Mouse (Mus musculus): ENCODE data around the gene Wdr41. TPM values are rescaled to one million over a fixed set of nuclear protein-coding genes. Genes with fewer than 3 reads are reported as not detected.

Gene Wdr41
- polyA plus RNA-seq, 1 experiment from 2014 or later: 18.9 TPM

DNA sequence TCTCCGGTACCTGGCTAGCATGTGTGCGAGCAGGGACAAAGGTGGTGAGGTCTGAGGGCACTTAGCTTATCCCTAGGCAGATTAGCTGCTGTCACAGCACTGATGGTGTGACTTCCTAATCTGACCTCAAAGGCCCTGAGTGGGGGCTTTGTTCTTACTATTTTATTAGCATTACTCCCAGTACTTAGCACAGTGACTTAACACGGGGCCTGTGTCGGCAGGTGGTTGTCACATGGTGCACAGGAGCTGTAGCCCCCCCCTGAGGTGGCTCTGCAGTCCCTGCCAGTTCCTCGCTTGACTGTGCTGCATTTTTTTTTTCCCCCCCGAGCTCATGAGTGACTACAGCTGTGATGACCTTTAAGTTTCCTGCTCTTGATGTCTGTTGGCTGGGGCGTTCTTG lies 2.9 kb downstream of the Wdr41 start:
- ATAC-seq (ENCODE audit: low read depth): no peak
- Histone ChIP-seq H3K9ac (ENCODE audit: low read length) (no peak overlapping the region), H3K27ac (ENCODE audit: low read length) (no peak overlapping the region), H3K27me3 (ENCODE audit: control insufficient read depth, insufficient read depth, low read depth, low read length) (no peaks in the 10 kb centered on the region), H3K4me3 (ENCODE audit: low read length) (no peak overlapping the region), H3K36me3 (ENCODE audit: control insufficient read depth, insufficient read depth, low read length) (0 out of 2 replicates have a peak, but pooled peaks cover 3% of the 10 kb centered on the region), H3K4me1 (replicated peaks; ENCODE audit: control insufficient read depth, insufficient read depth, low read length) (peaks cover 14% of the 10 kb centered on the region; the same call in 1 of the 2 replicates), H3K9me3 (ENCODE audit: control insufficient read depth, low read length) (no peaks in the 10 kb centered on the region), H3K4me2 (ENCODE audit: low read depth, low read length) (no peak overlapping the region)
- 41% methylated on average over 7 of the region's 7 CpGs for WGBS

GRCm38 (mm10) chr13:94990516-94990915 lies 14.4 kb downstream of the Wdr41 start:
- Histone ChIP-seq H3K9ac (ENCODE audit: low read length) (no peak overlapping the region), H3K27me3 (ENCODE audit: control insufficient read depth, insufficient read depth, low read depth, low read length) (no peaks in the 10 kb centered on the region), H3K4me1 (replicated peaks; ENCODE audit: control insufficient read depth, insufficient read depth, low read length) (no peaks in the 10 kb centered on the region), H3K27ac (ENCODE audit: low read length) (no peak overlapping the region), H3K4me3 (ENCODE audit: low read length) (no peak overlapping the region), H3K9me3 (ENCODE audit: control insufficient read depth, low read length) (no peaks in the 10 kb centered on the region; the same call in 1 of the 2 replicates), H3K4me2 (ENCODE audit: low read depth, low read length) (no peak overlapping the region), H3K36me3 (ENCODE audit: control insufficient read depth, insufficient read depth, low read length) (no peaks in the 10 kb centered on the region)
- no peak for ATAC-seq (ENCODE audit: low read depth)
- 36% methylated on average over 5 of the region's 5 CpGs for WGBS

DNA sequence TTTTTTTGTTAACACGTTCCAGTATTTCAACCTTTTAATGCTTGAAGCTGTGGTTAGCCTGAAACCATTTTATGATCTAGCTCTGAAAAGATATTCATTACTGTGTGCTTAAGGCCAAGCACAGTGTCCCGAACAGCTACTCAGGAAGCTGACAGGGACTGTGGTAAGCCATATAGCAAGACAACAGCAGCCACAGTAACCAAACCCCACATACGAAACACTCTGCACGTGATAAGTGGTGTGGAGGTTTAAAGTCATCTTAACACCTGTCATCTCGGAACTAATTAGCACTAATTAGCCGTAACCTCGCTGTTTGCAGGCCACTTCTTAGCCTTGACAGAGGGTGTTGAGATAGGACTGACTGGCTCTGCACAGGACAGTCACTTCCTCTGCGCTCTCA lies 31.1 kb downstream of the Wdr41 start:
- Histone ChIP-seq H3K4me1 (replicated peaks; ENCODE audit: control insufficient read depth, insufficient read depth, low read length) (no peaks in the 10 kb centered on the region), H3K4me3 (ENCODE audit: low read length) (no peak overlapping the region), H3K9me3 (ENCODE audit: control insufficient read depth, low read length) (no peaks in the 10 kb centered on the region), H3K27ac (ENCODE audit: low read length) (no peak overlapping the region), H3K9ac (ENCODE audit: low read length) (no peak overlapping the region), H3K36me3 (ENCODE audit: control insufficient read depth, insufficient read depth, low read length) (peaks cover 4% of the 10 kb centered on the region; the same call in 1 of the 2 replicates), H3K4me2 (ENCODE audit: low read depth, low read length) (no peak overlapping the region), H3K27me3 (ENCODE audit: control insufficient read depth, insufficient read depth, low read depth, low read length) (no peaks in the 10 kb centered on the region)
- 69% methylated on average over 8 of the region's 8 CpGs for WGBS
- no peak for ATAC-seq (ENCODE audit: low read depth)

GRCm38 (mm10) chr13:95009261-95009660 lies 33.1 kb downstream of the Wdr41 start:
- ATAC-seq (ENCODE audit: low read depth): no peak
- H3K36me3 ChIP-seq (ENCODE audit: control insufficient read depth, insufficient read depth, low read length): peaks cover 4% of the 10 kb centered on the region; the same call in 1 of the 2 replicates
- WGBS: 87% methylated on average over 7 of the region's 7 CpGs
- no peak overlapping the region for H3K4me2 ChIP-seq (ENCODE audit: low read depth, low read length)
- no peak overlapping the region for H3K9ac ChIP-seq (ENCODE audit: low read length)
- no peaks in the 10 kb centered on the region for H3K9me3 ChIP-seq (ENCODE audit: control insufficient read depth, low read length)
- no peak overlapping the region for H3K4me3 ChIP-seq (ENCODE audit: low read length)
- H3K27me3 ChIP-seq (ENCODE audit: control insufficient read depth, insufficient read depth, low read depth, low read length): no peaks in the 10 kb centered on the region
- no peaks in the 10 kb centered on the region for H3K4me1 ChIP-seq (replicated peaks; ENCODE audit: control insufficient read depth, insufficient read depth, low read length)
- H3K27ac ChIP-seq (ENCODE audit: low read length): no peak overlapping the region

GRCm38 (mm10) chr13:95011546-95012257 lies 35.6 kb downstream of the Wdr41 start:
- H3K9ac ChIP-seq (ENCODE audit: low read length): no peak overlapping the region
- H3K27ac ChIP-seq (ENCODE audit: low read length): no peak overlapping the region
- ATAC-seq (ENCODE audit: low read depth): no peak
- no peaks in the 10 kb centered on the region for H3K9me3 ChIP-seq (ENCODE audit: control insufficient read depth, low read length)
- H3K4me1 ChIP-seq (replicated peaks; ENCODE audit: control insufficient read depth, insufficient read depth, low read length): no peaks in the 10 kb centered on the region
- no peak overlapping the region for H3K4me3 ChIP-seq (ENCODE audit: low read length)
- no peak overlapping the region for H3K4me2 ChIP-seq (ENCODE audit: low read depth, low read length)
- H3K27me3 ChIP-seq (ENCODE audit: control insufficient read depth, insufficient read depth, low read depth, low read length): no peaks in the 10 kb centered on the region
- peaks cover 4% of the 10 kb centered on the region; the same call in 1 of the 2 replicates for H3K36me3 ChIP-seq (ENCODE audit: control insufficient read depth, insufficient read depth, low read length)
- WGBS: 86% methylated on average over 7 of the region's 7 CpGs

DNA sequence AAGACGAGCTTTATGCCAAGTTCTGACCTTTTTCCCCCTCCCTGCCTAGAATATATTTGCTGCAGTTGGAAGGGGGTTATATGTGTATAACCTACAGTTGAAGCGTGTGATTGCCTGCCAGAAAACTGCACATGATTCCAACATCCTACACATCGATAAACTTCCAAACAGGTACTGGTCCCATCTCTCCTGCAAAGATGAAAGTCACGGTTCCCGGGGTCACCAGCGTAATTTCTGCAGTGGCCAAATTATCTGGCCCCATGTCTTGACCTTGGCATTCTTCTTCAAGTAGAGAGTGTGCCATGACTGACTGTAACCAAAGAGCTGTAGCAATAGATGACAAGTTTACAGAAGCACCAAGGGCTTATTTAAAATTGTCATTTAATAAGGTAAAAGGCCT lies 41.1 kb downstream of the Wdr41 start:
- Histone ChIP-seq H3K4me2 (ENCODE audit: low read depth, low read length) (no peak overlapping the region), H3K27me3 (ENCODE audit: control insufficient read depth, insufficient read depth, low read depth, low read length) (no peaks in the 10 kb centered on the region), H3K9me3 (ENCODE audit: control insufficient read depth, low read length) (no peaks in the 10 kb centered on the region), H3K36me3 (ENCODE audit: control insufficient read depth, insufficient read depth, low read length) (peaks cover 4% of the 10 kb centered on the region; the same call in 1 of the 2 replicates), H3K4me1 (replicated peaks; ENCODE audit: control insufficient read depth, insufficient read depth, low read length) (no peaks in the 10 kb centered on the region), H3K4me3 (ENCODE audit: low read length) (no peak overlapping the region), H3K9ac (ENCODE audit: low read length) (no peak overlapping the region), H3K27ac (ENCODE audit: low read length) (no peak overlapping the region)
- ATAC-seq (ENCODE audit: low read depth): no peak
- WGBS: 82% methylated on average over 6 of the region's 6 CpGs

GRCm38 (mm10) chr13:95017916-95018315 lies 41.8 kb downstream of the Wdr41 start:
- WGBS: 7% methylated on average over 9 of the region's 9 CpGs
- H3K27ac ChIP-seq (ENCODE audit: low read length): no peak overlapping the region

GRCm38 (mm10) chr13:95019345-95019744 lies 43.2 kb downstream of the Wdr41 start:
- H3K36me3 ChIP-seq (ENCODE audit: control insufficient read depth, insufficient read depth, low read length): peaks cover 4% of the 10 kb centered on the region; the same call in 1 of the 2 replicates
- no peak overlapping the region for H3K9ac ChIP-seq (ENCODE audit: low read length)
- H3K27me3 ChIP-seq (ENCODE audit: control insufficient read depth, insufficient read depth, low read depth, low read length): no peaks in the 10 kb centered on the region
- no peaks in the 10 kb centered on the region for H3K9me3 ChIP-seq (ENCODE audit: control insufficient read depth, low read length)
- ATAC-seq (ENCODE audit: low read depth): no peak
- H3K27ac ChIP-seq (ENCODE audit: low read length): no peak overlapping the region
- WGBS: 79% methylated on average over 6 of the region's 6 CpGs
- no peaks in the 10 kb centered on the region for H3K4me1 ChIP-seq (replicated peaks; ENCODE audit: control insufficient read depth, insufficient read depth, low read length)
- H3K4me3 ChIP-seq (ENCODE audit: low read length): no peak overlapping the region
- H3K4me2 ChIP-seq (ENCODE audit: low read depth, low read length): no peak overlapping the region

More at GRCm38 (mm10) chr13:95017916-95018315, 41.8 kb downstream of the Wdr41 start:
- no peak overlapping the region for H3K4me3 ChIP-seq (ENCODE audit: low read length)
- H3K36me3 ChIP-seq (ENCODE audit: control insufficient read depth, insufficient read depth, low read length): peaks cover 4% of the 10 kb centered on the region; the same call in 1 of the 2 replicates
- H3K9ac ChIP-seq (ENCODE audit: low read length): no peak overlapping the region
- peak; percentile 56; the same call in 1 of the 2 replicates for ATAC-seq (ENCODE audit: low read depth)
- no peak overlapping the region for H3K4me2 ChIP-seq (ENCODE audit: low read depth, low read length)
- no peaks in the 10 kb centered on the region for H3K27me3 ChIP-seq (ENCODE audit: control insufficient read depth, insufficient read depth, low read depth, low read length)
- H3K9me3 ChIP-seq (ENCODE audit: control insufficient read depth, low read length): no peaks in the 10 kb centered on the region
- no peaks in the 10 kb centered on the region for H3K4me1 ChIP-seq (replicated peaks; ENCODE audit: control insufficient read depth, insufficient read depth, low read length)

GRCm38 (mm10) chr13:95020216-95020615 lies 44.1 kb downstream of the Wdr41 start:
- Histone ChIP-seq H3K36me3 (ENCODE audit: control insufficient read depth, insufficient read depth, low read length) (peaks cover 4% of the 10 kb centered on the region; the same call in 1 of the 2 replicates), H3K4me1 (replicated peaks; ENCODE audit: control insufficient read depth, insufficient read depth, low read length) (no peaks in the 10 kb centered on the region), H3K9me3 (ENCODE audit: control insufficient read depth, low read length) (no peaks in the 10 kb centered on the region), H3K27me3 (ENCODE audit: control insufficient read depth, insufficient read depth, low read depth, low read length) (no peaks in the 10 kb centered on the region), H3K4me2 (ENCODE audit: low read depth, low read length) (no peak overlapping the region), H3K4me3 (ENCODE audit: low read length) (no peak overlapping the region), H3K9ac (ENCODE audit: low read length) (no peak overlapping the region), H3K27ac (ENCODE audit: low read length) (no peak overlapping the region)
- WGBS: 80% methylated on average over 6 of the region's 6 CpGs
- ATAC-seq (ENCODE audit: low read depth): no peak

Measured in lung, embryonic 16.5 days (tissue).